Mouse (Mus musculus): ENCODE data around the gene Mbl1.

Mbl1 gene

GRCm38 (mm10) chr14:41198037-41198730, 46.9 kb downstream of the Mbl1 start:
- DNase-seq = no peak

Data from kidney, postnatal 36 days (tissue).